Mouse (Mus musculus) left cerebral cortex, adult 18-20 months (tissue): ENCODE results near the gene Nos2. TPM values are rescaled to one million over a fixed set of nuclear protein-coding genes. Genes with fewer than 3 reads are reported as not detected.
"Not testable (repeated sequence)": the region's sequence is repeated elsewhere in the genome, so short reads cannot be mapped to it uniquely, and the experiment has no call there.

Experiments
- DNase-seq, 2 experiments: peaks; one replicate each; pipeline ENCODE4 v3.0.0; 2021 to 2022; ENCODE audit warnings: low spot score in 2 of 2, mixed read lengths in 1 of 2
- total RNA-seq, 2 experiments: library from RNA; stranded (reverse); gene quantifications; 2 replicates each; pipeline ENCODE4 v1.2.3; 2021

Gene Nos2
- total RNA-seq, 2 experiments from 2014 or later, result 0.19 to 0.33 TPM

GRCm38 (mm10) chr11:78986311-78987002 is 65.9 kb downstream of the Nos2 start:
- no peak for DNase-seq

GRCm38 (mm10) chr11:78989206-78989605 is 68.6 kb downstream of the Nos2 start:
- DNase-seq, result not testable (repeated sequence)

GRCm38 (mm10) chr11:78990096-78990495 is 69.5 kb downstream of the Nos2 start:
- DNase-seq, result no peak

- not testable (repeated sequence) for DNase-seq
Measured at GRCm38 (mm10) chr11:78990875-78991543, 70.4 kb downstream of the Nos2 start.

GRCm38 (mm10) chr11:78999118-78999517 is 78.5 kb downstream of the Nos2 start:
- no peak for DNase-seq

GRCm38 (mm10) chr11:79001871-79002270 is 81.3 kb downstream of the Nos2 start:
- DNase-seq, result no peak

- no peak for DNase-seq
Measured at GRCm38 (mm10) chr11:79002551-79002951, 82.0 kb downstream of the Nos2 start.

- DNase-seq, result no peak
Measured at GRCm38 (mm10) chr11:79003053-79003768, 82.6 kb downstream of the Nos2 start.

- no peak for DNase-seq
Measured at GRCm38 (mm10) chr11:79003769-79004638, 83.4 kb downstream of the Nos2 start.

- no peak for DNase-seq
Measured at GRCm38 (mm10) chr11:79005578-79006394, 85.2 kb downstream of the Nos2 start.

- DNase-seq, result no peak
Measured at GRCm38 (mm10) chr11:79006417-79006816, 85.8 kb downstream of the Nos2 start.

- not testable (repeated sequence) for DNase-seq
Measured at GRCm38 (mm10) chr11:79007356-79007755, 86.8 kb downstream of the Nos2 start.

- DNase-seq, result no peak
Measured at GRCm38 (mm10) chr11:79008007-79008775, 87.6 kb downstream of the Nos2 start.

GRCm38 (mm10) chr11:79008891-79009290 is 88.3 kb downstream of the Nos2 start:
- DNase-seq, result no peak

Other genes with a start within 250 kb of the Nos2 start
- gene Nlk, start 223.4 kb upstream of the Nos2 start, total RNA-seq, result 100 to 1,000 TPM; 103 to 113 TPM
- gene Ccnq, start 169.1 kb upstream of the Nos2 start, total RNA-seq, result 10 to 100 TPM; 16.1 to 16.7 TPM
- gene Lyrm9, start 94.2 kb upstream of the Nos2 start, total RNA-seq, result 10 to 100 TPM; 28.1 to 32.5 TPM
- gene Lgals9, start 64.2 kb downstream of the Nos2 start, total RNA-seq, result 1 to 10 TPM; 4.6 to 5.1 TPM
- gene Ksr1, start 225.6 kb downstream of the Nos2 start, total RNA-seq, result 10 to 100 TPM; 49.8 to 50.3 TPM